Mouse (Mus musculus) liver, adult 2 months (tissue): ENCODE data around the gene Tmod4. TPM values are rescaled to one million over a fixed set of nuclear protein-coding genes. Genes with fewer than 3 reads are reported as not detected.
A peak's percentile ranks its signal among the peaks of the same experiment; 100 is the strongest.

Experiments
- DNase-seq: peaks from one replicate; pipeline ENCODE4 v3.0.0-alpha.2; 2011; ENCODE audit warnings: low read depth, low spot score; ENCODE audit errors: extremely low read depth
- H3K27ac ChIP-seq: fragments of 200-500 bp; replicated peaks from 2 replicates; pipeline ENCODE4 v1.5.1; 2012; ENCODE audit warnings: low read depth, mild to moderate bottlenecking, control low read depth, inconsistent platforms, low read length; ENCODE audit not compliant: insufficient read depth
- H3K27me3 ChIP-seq: fragments of 200-500 bp; 2 replicates; pipeline ENCODE4 v1.6.1; 2012; ENCODE audit warnings: mild to moderate bottlenecking, moderate library complexity, low read length, inconsistent platforms; ENCODE audit not compliant: control insufficient read depth, insufficient read depth
- H3K36me3 ChIP-seq: fragments of 200-500 bp; 2 replicates; pipeline ENCODE4 v1.6.1; 2012; ENCODE audit warnings: low read length, inconsistent platforms; ENCODE audit not compliant: control insufficient read depth, insufficient read depth
- H3K4me1 ChIP-seq: fragments of 200-500 bp; 2 replicates; pipeline ENCODE4 v1.6.1; 2011; ENCODE audit warnings: low read length; ENCODE audit not compliant: control insufficient read depth, insufficient read depth
- H3K4me3 ChIP-seq: fragments of 200-500 bp; 2 replicates; pipeline ENCODE4 v1.5.1; 2011; ENCODE audit warnings: low read depth, mild to moderate bottlenecking, control low read depth, low read length, moderate library complexity; ENCODE audit not compliant: insufficient read depth
- H3K79me2 ChIP-seq: fragments of 200-500 bp; 2 replicates; pipeline ENCODE4 v1.6.1; 2012; ENCODE audit warnings: inconsistent platforms, mild to moderate bottlenecking, low read length, moderate library complexity; ENCODE audit not compliant: control insufficient read depth, insufficient read depth
- H3K9ac ChIP-seq: fragments of 200-500 bp; 2 replicates; pipeline ENCODE4 v1.6.1; 2012; ENCODE audit warnings: low read depth, mild to moderate bottlenecking, control low read depth, inconsistent platforms, low read length
- CTCF ChIP-seq: fragments of 200-500 bp; IDR thresholded peaks from 2 replicates; pipeline ENCODE4 v1.5.1; 2011; ENCODE audit warnings: low read depth, low read length, control low read depth
- POLR2A ChIP-seq: fragments of 200-500 bp; IDR thresholded peaks from 2 replicates; pipeline ENCODE4 v1.6.1; 2011; ENCODE audit warnings: low read length, control low read depth; ENCODE audit not compliant: insufficient read depth; ENCODE audit errors: extremely low read depth
- WGBS: fragments of 180-500 bp; shearing (Covaris S2); methylation state at CpG from one replicate; pipeline ENCODE4 v1.1.7; 2018; 5-methylcytosine and 5-hydroxymethylcytosine counted together
- polyA plus RNA-seq: library from polyadenylated mRNA; depleted of rRNA; stranded (reverse); fragments of >200 nt; gene quantifications from 2 replicates; pipeline ENCODE4 v1.2.3, GENCODE M21; 2012
- total RNA-seq: library from RNA; depleted of rRNA; stranded (reverse); fragments of >200 nt; gene quantifications from 2 replicates; pipeline ENCODE4 v1.2.3, GENCODE M21; 2014

Gene Tmod4
- total and polyA plus RNA-seq, 2 experiments: 0.65 TPM; not detected in 1

DNA sequence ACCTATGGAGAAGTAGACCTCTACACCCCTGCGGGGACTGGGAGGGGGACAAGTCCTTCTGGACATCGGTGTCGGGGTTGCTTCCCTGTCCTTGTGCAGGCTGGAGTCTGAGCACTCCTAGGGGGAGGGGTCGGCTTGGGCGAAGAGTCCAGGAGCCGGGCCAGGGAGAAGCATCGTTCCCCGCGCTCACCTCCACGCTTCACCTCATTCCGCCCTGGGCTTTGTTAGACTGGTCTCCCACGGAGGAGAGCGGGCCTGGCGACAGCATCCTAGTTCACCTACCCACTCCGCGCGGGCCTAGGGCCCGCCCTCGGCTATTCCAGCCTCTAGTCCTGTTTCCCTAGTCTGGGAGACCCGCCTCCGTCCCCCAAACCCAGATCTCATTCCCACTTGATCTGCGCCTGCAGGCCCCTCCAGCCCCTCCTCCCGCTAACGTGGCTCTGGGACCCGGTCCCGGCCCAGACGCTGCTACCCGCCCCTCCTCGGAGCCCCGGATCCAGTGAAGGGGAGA, 36.8 kb downstream of the Tmod4 start:
- no peak for DNase-seq
- peak overlapping the region; percentile 6; the same call in 1 of the 2 replicates for H3K9ac ChIP-seq
- H3K79me2 ChIP-seq: no peaks in the 10 kb centered on the region
- no peak for TF ChIP-seq POLR2A
- no peak for TF ChIP-seq CTCF
- H3K36me3 ChIP-seq: no peaks in the 10 kb centered on the region
- WGBS: 9% methylated on average over 30 of the region's 30 CpGs
- no peak overlapping the region for H3K27ac ChIP-seq
- peaks cover 5% of the 10 kb centered on the region; the same call in 1 of the 2 replicates for H3K27me3 ChIP-seq
- H3K4me3 ChIP-seq: peak overlapping the region; percentile 63
- peaks cover 3% of the 10 kb centered on the region for H3K4me1 ChIP-seq

DNA sequence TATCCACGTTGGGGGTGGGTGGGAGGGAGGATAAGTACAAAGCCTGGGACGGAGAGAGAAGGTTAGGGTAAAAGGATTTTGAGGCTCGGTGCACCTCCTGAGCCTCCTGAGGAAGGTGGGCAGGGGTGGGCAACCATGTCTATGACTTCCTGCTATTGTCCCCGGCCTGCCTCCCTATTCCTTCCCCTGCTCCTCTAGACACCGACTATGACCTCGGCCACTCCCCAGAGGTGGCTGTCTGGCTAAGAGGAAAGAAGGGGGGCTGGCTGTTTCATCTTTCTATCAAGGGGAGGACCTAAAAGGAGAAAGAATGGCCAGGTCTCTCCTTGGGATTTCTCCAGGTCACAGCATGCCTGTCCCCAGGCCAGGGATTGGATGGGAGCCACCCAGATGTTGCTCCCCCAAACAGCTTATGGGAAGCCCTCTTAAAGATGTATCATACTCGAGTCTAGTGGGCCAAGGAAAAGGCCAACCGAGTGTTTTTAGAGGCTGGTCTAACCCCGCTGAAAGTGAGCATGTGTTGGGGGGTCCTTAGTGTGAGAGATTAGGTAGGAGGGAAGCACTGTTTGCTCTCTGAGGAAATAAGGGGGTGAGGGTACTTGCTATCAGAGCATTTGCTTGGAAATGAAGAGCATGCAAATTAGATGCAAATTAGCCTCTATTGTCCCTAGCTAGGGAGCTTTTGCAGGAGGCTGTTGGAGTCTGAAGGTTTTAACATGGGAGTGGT, 37.5 kb downstream of the Tmod4 start:
- H3K27me3 ChIP-seq: peaks cover 5% of the 10 kb centered on the region; the same call in 1 of the 2 replicates
- no peak for DNase-seq
- no peaks in the 10 kb centered on the region for H3K79me2 ChIP-seq
- peaks cover 3% of the 10 kb centered on the region for H3K4me1 ChIP-seq
- TF ChIP-seq POLR2A (no peak), CTCF (no peak)
- peak overlapping the region; percentile 63 for H3K4me3 ChIP-seq
- H3K27ac ChIP-seq: no peak overlapping the region
- H3K36me3 ChIP-seq: no peaks in the 10 kb centered on the region
- 36% methylated on average over 9 of the region's 9 CpGs for WGBS
- H3K9ac ChIP-seq: 0 out of 2 replicates have a peak overlapping the region, but pooled peaks have one; percentile 25

DNA sequence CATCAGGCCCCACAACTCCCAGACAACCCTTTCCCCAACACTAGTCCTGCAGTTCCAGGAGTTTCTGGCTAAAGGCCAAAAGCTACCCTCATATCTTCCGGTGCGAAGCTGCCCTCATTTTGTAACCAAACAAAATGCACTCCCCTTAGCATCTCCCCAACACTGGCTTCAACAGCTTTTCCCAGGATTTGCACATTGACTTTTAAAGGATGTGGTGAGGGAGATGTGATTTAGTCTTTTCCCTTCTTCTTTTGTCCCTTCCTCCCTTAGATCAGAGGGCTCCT, 38.0 kb downstream of the Tmod4 start:
- peaks cover 5% of the 10 kb centered on the region; the same call in 1 of the 2 replicates for H3K27me3 ChIP-seq
- H3K4me1 ChIP-seq: peaks cover 3% of the 10 kb centered on the region
- 52% methylated on average over 2 of the region's 2 CpGs for WGBS

DNA sequence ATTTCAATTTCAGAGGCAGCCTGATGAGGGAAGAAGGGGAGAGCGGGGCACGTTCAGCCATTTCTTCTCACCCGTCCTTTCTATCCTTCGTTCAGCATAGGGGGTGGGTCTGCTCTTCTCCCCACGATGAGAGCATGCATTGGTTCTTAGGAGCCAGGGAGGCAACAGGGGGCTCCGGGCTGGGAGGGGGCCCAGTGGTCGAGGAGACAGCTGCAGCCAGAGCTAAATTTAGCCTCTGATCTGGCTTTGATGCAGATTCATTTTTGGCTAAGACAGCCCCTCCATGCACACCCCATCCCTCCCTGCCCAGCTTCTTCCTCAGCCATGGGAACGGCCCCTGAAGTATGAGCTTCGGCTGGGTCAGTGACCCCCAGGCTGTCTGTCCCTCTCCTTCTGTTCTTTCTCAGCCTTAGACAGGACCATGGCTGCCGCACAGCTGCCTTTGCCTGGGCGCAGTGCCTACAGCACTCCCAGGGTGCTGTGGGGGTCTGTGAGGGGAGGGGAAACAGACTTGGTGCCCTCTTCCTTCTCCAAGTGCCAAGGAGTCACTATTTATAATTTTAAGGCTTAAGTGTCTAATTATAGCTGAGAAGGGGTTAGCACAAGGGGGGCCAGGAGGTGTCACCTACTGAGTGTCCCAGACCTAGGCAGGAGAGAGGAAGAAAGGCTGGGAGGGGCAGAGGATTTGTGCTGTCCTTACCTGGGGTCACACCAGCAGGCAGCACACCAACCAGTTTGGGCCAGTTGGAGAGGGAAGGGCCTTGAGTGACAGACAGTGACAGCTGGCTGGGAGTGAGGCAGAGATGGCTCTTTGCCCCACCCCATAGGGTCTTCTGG, 39.4 kb downstream of the Tmod4 start:
- Histone ChIP-seq H3K36me3 (no peaks in the 10 kb centered on the region), H3K9ac (no peak overlapping the region), H3K27ac (peak overlapping the region; percentile 25; the same call in 1 of the 2 replicates), H3K27me3 (peaks cover 5% of the 10 kb centered on the region; the same call in 1 of the 2 replicates), H3K79me2 (no peaks in the 10 kb centered on the region), H3K4me3 (no peak overlapping the region), H3K4me1 (peaks cover 3% of the 10 kb centered on the region)
- peak; percentile 26 for DNase-seq
- WGBS: 75% methylated on average over 11 of the region's 11 CpGs
- TF ChIP-seq CTCF (no peak), POLR2A (no peak)

More for the DNA sequence above, 38.0 kb downstream of the Tmod4 start:
- Histone ChIP-seq H3K79me2 (no peaks in the 10 kb centered on the region), H3K27ac (no peak overlapping the region), H3K36me3 (no peaks in the 10 kb centered on the region), H3K4me3 (no peak overlapping the region), H3K9ac (no peak overlapping the region)
- TF ChIP-seq CTCF: no peak
- no peak for TF ChIP-seq POLR2A
- DNase-seq: no peak

DNA sequence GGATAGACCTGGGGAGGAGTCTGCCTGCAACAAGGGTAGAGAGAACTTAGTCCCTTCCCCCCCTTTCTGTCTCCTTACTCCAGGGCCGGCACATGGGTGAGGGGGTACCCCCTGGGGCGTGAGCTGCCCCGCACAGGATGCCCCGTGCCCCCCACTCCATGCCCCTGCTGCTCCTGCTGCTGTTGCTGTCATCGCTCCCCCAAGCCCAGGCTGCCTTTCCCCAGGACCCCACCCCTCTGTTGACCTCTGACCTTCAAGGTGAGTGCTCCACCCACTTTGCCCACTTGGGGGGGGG, 39.9 kb downstream of the Tmod4 start:
- Histone ChIP-seq H3K27ac (no peak overlapping the region), H3K27me3 (peaks cover 5% of the 10 kb centered on the region; the same call in 1 of the 2 replicates), H3K4me1 (peaks cover 3% of the 10 kb centered on the region), H3K79me2 (no peaks in the 10 kb centered on the region), H3K36me3 (no peaks in the 10 kb centered on the region), H3K4me3 (no peak overlapping the region), H3K9ac (no peak overlapping the region)
- WGBS: 84% methylated on average over 4 of the region's 5 CpGs
- DNase-seq: no peak
- TF ChIP-seq CTCF: no peak
- no peak for TF ChIP-seq POLR2A
